Mouse (Mus musculus) limb, embryonic 10.5 days (tissue): Measurements from ENCODE around the gene Cep112. TPM values are rescaled to one million over a fixed set of nuclear protein-coding genes. Genes with fewer than 3 reads are reported as not detected.

Source experiments
- DNase-seq: peaks from one replicate; pipeline ENCODE4 v3.0.0-alpha.2; 2017; ENCODE audit warnings: low spot score
- H3K27ac ChIP-seq: fragments of 300-500 bp; sonication (generic); 2 replicates; pipeline ENCODE4 v1.5.1; 2016; ENCODE audit warnings: mild to moderate bottlenecking
- H3K27me3 ChIP-seq: fragments of 300-500 bp; sonication (generic); 2 replicates; pipeline ENCODE4 v1.6.1; 2016; ENCODE audit warnings: low read depth, mild to moderate bottlenecking; ENCODE audit not compliant: poor library complexity, severe bottlenecking
- H3K36me3 ChIP-seq: fragments of 300-500 bp; sonication (generic); 2 replicates; pipeline ENCODE4 v1.6.1; 2016; ENCODE audit warnings: mild to moderate bottlenecking, moderate library complexity
- H3K4me1 ChIP-seq: fragments of 300-500 bp; sonication (generic); 2 replicates; pipeline ENCODE4 v1.6.1; 2016
- H3K4me3 ChIP-seq: fragments of 300-500 bp; sonication (generic); 2 replicates; pipeline ENCODE4 v1.5.1; 2016; ENCODE audit warnings: mild to moderate bottlenecking, moderate library complexity
- H3K9me3 ChIP-seq: fragments of 300-500 bp; sonication (generic); replicated peaks from 2 replicates; pipeline ENCODE4 v1.6.1; 2016; ENCODE audit warnings: mild to moderate bottlenecking
- whole genome bisulfite sequencing: fragments of 180-500 bp; shearing (Covaris S2); methylation state at CpG from one replicate; pipeline ENCODE4 v1.1.7; 2016; 5-methylcytosine and 5-hydroxymethylcytosine counted together
- polyA plus RNA-seq: library from polyadenylated mRNA; unstranded; fragments of >200 nt; fragmentation: Nextera tagmentation; extraction: Ambion mirVana; gene quantifications from 2 replicates; pipeline ENCODE4 v1.2.1, GENCODE M21; 2016

The Cep112 gene
- polyA plus RNA-seq, 1 experiment from 2014 or later = 12.3 TPM

- DNase-seq = no peak
- H3K36me3 ChIP-seq = no peaks in the 10 kb centered on the region
- no peaks in the 10 kb centered on the region for H3K9me3 ChIP-seq
- H3K27me3 ChIP-seq = peaks cover 10% of the 10 kb centered on the region; the same call in 1 of the 2 replicates
- peaks cover 23% of the 10 kb centered on the region for H3K4me1 ChIP-seq
- WGBS = 91% methylated on average over 6 of the region's 6 CpGs
- no peak overlapping the region for H3K4me3 ChIP-seq
- H3K27ac ChIP-seq = 0 out of 2 replicates have a peak overlapping the region, but pooled peaks have one; percentile 21
Observed at GRCm38 (mm10) chr11:108419242-108419641, 5.8 kb upstream of the Cep112 start.

- H3K27me3 ChIP-seq = peaks cover 10% of the 10 kb centered on the region; the same call in 1 of the 2 replicates
- H3K27ac ChIP-seq = no peak overlapping the region
- no peaks in the 10 kb centered on the region for H3K9me3 ChIP-seq
- no peak overlapping the region for H3K4me3 ChIP-seq
- DNase-seq = no peak
- WGBS = 83% methylated on average over 4 of the region's 4 CpGs
- H3K4me1 ChIP-seq = peaks cover 32% of the 10 kb centered on the region
- H3K36me3 ChIP-seq = no peaks in the 10 kb centered on the region
Observed at GRCm38 (mm10) chr11:108420751-108421150, 4.2 kb upstream of the Cep112 start.

- peaks cover 10% of the 10 kb centered on the region; the same call in 1 of the 2 replicates for H3K27me3 ChIP-seq
- H3K4me3 ChIP-seq = no peak overlapping the region
- no peaks in the 10 kb centered on the region for H3K9me3 ChIP-seq
- DNase-seq = no peak
- peaks cover 41% of the 10 kb centered on the region for H3K4me1 ChIP-seq
- 60% methylated on average over 7 of the region's 7 CpGs for WGBS
- H3K36me3 ChIP-seq = no peaks in the 10 kb centered on the region
- H3K27ac ChIP-seq = no peak overlapping the region
Observed at GRCm38 (mm10) chr11:108423221-108423620, 1.8 kb upstream of the Cep112 start.

GRCm38 (mm10) chr11:108424111-108424510 lies 881 bp upstream of the Cep112 start:
- no peak for DNase-seq
- 7% methylated on average over 5 of the region's 5 CpGs for WGBS
- peaks cover 10% of the 10 kb centered on the region; the same call in 1 of the 2 replicates for H3K27me3 ChIP-seq
- H3K36me3 ChIP-seq = no peaks in the 10 kb centered on the region
- peak overlapping the region; percentile 36; the same call in 1 of the 2 replicates for H3K27ac ChIP-seq
- H3K4me3 ChIP-seq = peak overlapping the region; percentile 82
- H3K9me3 ChIP-seq = no peaks in the 10 kb centered on the region
- H3K4me1 ChIP-seq = peaks cover 41% of the 10 kb centered on the region

- no peaks in the 10 kb centered on the region for H3K36me3 ChIP-seq
- H3K27ac ChIP-seq = peak overlapping the region; percentile 94
- 10% methylated on average over 14 of the region's 14 CpGs for WGBS
- DNase-seq = no peak
- peaks cover 10% of the 10 kb centered on the region; the same call in 1 of the 2 replicates for H3K27me3 ChIP-seq
- H3K9me3 ChIP-seq = no peaks in the 10 kb centered on the region
- peak overlapping the region; percentile 82 for H3K4me3 ChIP-seq
- H3K4me1 ChIP-seq = peaks cover 31% of the 10 kb centered on the region
Observed at GRCm38 (mm10) chr11:108425592-108425921, 565 bp downstream of the Cep112 start.

- Histone ChIP-seq H3K36me3 (no peaks in the 10 kb centered on the region), H3K27me3 (peaks cover 10% of the 10 kb centered on the region; the same call in 1 of the 2 replicates), H3K27ac (no peak overlapping the region), H3K9me3 (no peaks in the 10 kb centered on the region), H3K4me3 (peak overlapping the region; percentile 82), H3K4me1 (peaks cover 29% of the 10 kb centered on the region)
- no peak for DNase-seq
- WGBS = 89% methylated on average over 3 of the region's 3 CpGs
Observed at GRCm38 (mm10) chr11:108426086-108426485, 1.1 kb downstream of the Cep112 start.

GRCm38 (mm10) chr11:108427191-108427590 lies 2.2 kb downstream of the Cep112 start:
- no peak for DNase-seq
- Histone ChIP-seq H3K27me3 (peaks cover 10% of the 10 kb centered on the region; the same call in 1 of the 2 replicates), H3K36me3 (no peaks in the 10 kb centered on the region), H3K9me3 (no peaks in the 10 kb centered on the region), H3K4me1 (peaks cover 29% of the 10 kb centered on the region), H3K27ac (no peak overlapping the region), H3K4me3 (no peak overlapping the region)
- 73% methylated on average over 6 of the region's 6 CpGs for WGBS

GRCm38 (mm10) chr11:108429076-108429475 lies 4.1 kb downstream of the Cep112 start:
- Histone ChIP-seq H3K4me1 (peaks cover 20% of the 10 kb centered on the region), H3K36me3 (no peaks in the 10 kb centered on the region), H3K27ac (no peak overlapping the region), H3K9me3 (no peaks in the 10 kb centered on the region), H3K27me3 (no peaks in the 10 kb centered on the region), H3K4me3 (no peak overlapping the region)
- 88% methylated on average over 2 of the region's 2 CpGs for whole genome bisulfite sequencing
- no peak for DNase-seq

GRCm38 (mm10) chr11:108443893-108444563 lies 19.0 kb downstream of the Cep112 start:
- Histone ChIP-seq H3K27ac (no peak overlapping the region), H3K36me3 (peaks cover 7% of the 10 kb centered on the region), H3K4me1 (0 out of 2 replicates have a peak, but pooled peaks cover 4% of the 10 kb centered on the region), H3K9me3 (no peaks in the 10 kb centered on the region), H3K27me3 (no peaks in the 10 kb centered on the region), H3K4me3 (no peak overlapping the region)
- DNase-seq = no peak
- WGBS = 81% methylated on average over 11 of the region's 11 CpGs

GRCm38 (mm10) chr11:108447148-108447547 lies 22.2 kb downstream of the Cep112 start:
- H3K9me3 ChIP-seq = no peaks in the 10 kb centered on the region

GRCm38 (mm10) chr11:108449811-108450210 lies 24.8 kb downstream of the Cep112 start:
- 0 out of 2 replicates have a peak, but pooled peaks cover under 1% of the 10 kb centered on the region for H3K4me1 ChIP-seq
- DNase-seq = peak; percentile 84
- H3K4me3 ChIP-seq = no peak overlapping the region
- no peak overlapping the region for H3K27ac ChIP-seq
- H3K9me3 ChIP-seq = no peaks in the 10 kb centered on the region
- peaks cover 17% of the 10 kb centered on the region for H3K36me3 ChIP-seq
- H3K27me3 ChIP-seq = no peaks in the 10 kb centered on the region
- WGBS = 30% methylated on average over 3 of the region's 3 CpGs

More at GRCm38 (mm10) chr11:108447148-108447547, 22.2 kb downstream of the Cep112 start:
- Histone ChIP-seq H3K27me3 (no peaks in the 10 kb centered on the region), H3K27ac (no peak overlapping the region), H3K36me3 (peaks cover 11% of the 10 kb centered on the region), H3K4me3 (no peak overlapping the region), H3K4me1 (0 out of 2 replicates have a peak, but pooled peaks cover 4% of the 10 kb centered on the region)
- no peak for DNase-seq

GRCm38 (mm10) chr11:108459599-108459998 lies 34.6 kb downstream of the Cep112 start:
- Histone ChIP-seq H3K36me3 (peaks cover 12% of the 10 kb centered on the region; the same call in 1 of the 2 replicates), H3K9me3 (no peaks in the 10 kb centered on the region), H3K27me3 (no peaks in the 10 kb centered on the region), H3K4me1 (no peaks in the 10 kb centered on the region), H3K4me3 (no peak overlapping the region), H3K27ac (no peak overlapping the region)
- 86% methylated on average over 3 of the region's 3 CpGs for WGBS
- DNase-seq = no peak

GRCm38 (mm10) chr11:108464138-108464537 lies 39.1 kb downstream of the Cep112 start:
- DNase-seq = no peak
- H3K27ac ChIP-seq = no peak overlapping the region
- H3K27me3 ChIP-seq = no peaks in the 10 kb centered on the region
- 84% methylated on average over 8 of the region's 8 CpGs for WGBS
- H3K9me3 ChIP-seq = no peaks in the 10 kb centered on the region
- no peaks in the 10 kb centered on the region for H3K4me1 ChIP-seq
- peaks cover 7% of the 10 kb centered on the region; the same call in 1 of the 2 replicates for H3K36me3 ChIP-seq
- H3K4me3 ChIP-seq = no peak overlapping the region
